Mouse (Mus musculus): ENCODE results near the gene Trim31.
"Not testable (repeated sequence)": the region's sequence is repeated elsewhere in the genome, so short reads cannot be mapped to it uniquely, and the experiment has no call there.

Gene Trim31

GRCm38 (mm10) chr17:36897552-36898205 is at the start of gene Trim31:
Trim31 (plus strand) TSS chr17:36898118.
- DNase-seq (ENCODE audit: low read depth), result no peak

GRCm38 (mm10) chr17:36848911-36849310 is 49.0 kb upstream of the Trim31 start:
- DNase-seq (ENCODE audit: low read depth), result no peak

DNA sequence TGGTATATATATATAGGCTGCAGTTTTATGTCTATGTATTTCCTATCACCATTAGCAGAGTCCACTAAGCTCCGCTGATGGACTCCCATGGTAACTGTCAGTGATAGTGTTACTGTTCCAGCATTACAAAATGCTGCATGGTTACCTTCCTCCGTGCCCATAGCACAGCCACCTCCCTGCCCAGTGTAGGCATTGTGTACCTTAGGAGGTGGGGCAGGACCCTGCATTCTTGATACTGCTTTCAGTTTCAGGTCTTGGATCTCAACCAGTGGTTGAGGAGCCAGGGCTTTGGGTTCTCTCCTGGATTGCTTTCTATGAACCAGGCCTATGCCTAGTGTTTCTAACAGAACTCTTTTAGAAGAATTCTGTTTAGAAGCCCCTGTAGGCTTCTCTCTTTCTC is 47.9 kb upstream of the Trim31 start:
- no peak for DNase-seq (ENCODE audit: low read depth)

- no peak for DNase-seq (ENCODE audit: low read depth)
Observed at GRCm38 (mm10) chr17:36851200-36851599, 46.7 kb upstream of the Trim31 start.

GRCm38 (mm10) chr17:36851627-36852026 is 46.3 kb upstream of the Trim31 start:
- no peak for DNase-seq (ENCODE audit: low read depth)

DNA sequence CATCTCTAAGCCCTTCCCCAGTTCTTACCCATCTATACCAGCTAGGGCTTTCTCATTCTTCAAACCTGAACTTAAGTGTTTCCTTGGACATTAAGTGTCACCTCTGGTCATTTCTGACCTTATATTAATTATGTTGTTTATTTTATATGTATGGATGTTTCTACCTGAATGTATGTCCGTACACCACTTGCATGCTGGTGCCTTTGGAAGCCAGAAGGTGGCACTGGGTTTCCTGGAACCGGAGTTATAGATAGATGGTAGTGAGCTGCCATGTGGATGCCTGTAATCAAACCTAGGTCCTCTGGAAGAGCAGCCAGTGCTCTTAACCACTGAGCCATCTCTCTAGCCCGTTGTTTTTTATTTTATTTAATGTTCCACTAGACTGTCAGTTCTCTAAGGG is 42.4 kb upstream of the Trim31 start:
- no peak for DNase-seq (ENCODE audit: low read depth)

DNA sequence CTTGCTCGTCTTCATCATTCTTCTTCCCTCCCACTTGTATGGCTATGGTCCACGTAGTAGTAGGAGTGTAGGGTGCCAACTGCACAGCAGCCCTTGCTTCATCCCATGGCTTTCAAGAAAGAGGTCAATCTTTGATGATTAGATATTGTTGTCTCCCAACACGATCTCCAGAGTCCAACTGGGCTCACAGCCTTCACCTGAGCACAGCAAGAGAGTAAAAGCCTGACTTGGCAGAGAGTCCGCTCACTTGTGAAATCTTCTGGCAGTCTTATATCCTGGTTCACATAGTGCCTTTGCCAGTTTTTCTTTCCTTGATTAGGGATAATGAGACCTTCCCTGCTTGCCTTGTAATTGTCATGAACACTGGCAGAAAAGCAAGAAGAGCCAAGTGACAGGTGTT is 41.7 kb upstream of the Trim31 start:
- DNase-seq (ENCODE audit: low read depth), result no peak

DNA sequence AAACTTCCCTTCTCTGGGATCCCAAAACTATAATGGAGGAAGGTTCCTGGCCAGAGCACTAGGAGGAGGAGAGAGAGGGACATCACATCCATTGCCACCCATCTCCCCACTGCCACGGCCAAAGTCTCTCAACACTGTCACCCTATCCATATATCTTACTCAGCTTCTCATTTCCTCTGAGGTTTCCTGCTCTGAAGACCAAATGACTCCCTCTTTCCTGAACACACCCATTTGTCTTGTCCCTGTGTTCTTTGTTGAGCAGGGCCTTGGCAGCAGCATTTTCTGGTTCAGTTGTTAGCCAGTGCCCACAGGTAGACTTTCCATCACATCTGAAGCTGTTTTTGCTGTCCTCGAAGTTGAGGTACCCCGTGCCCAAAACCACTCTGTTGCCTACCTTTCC is 39.7 kb upstream of the Trim31 start:
- no peak for DNase-seq (ENCODE audit: low read depth)

GRCm38 (mm10) chr17:36861680-36862079 is 36.2 kb upstream of the Trim31 start:
- DNase-seq (ENCODE audit: low read depth), result no peak

- DNase-seq (ENCODE audit: low read depth), result no peak
Observed at GRCm38 (mm10) chr17:36866719-36867527, 31.0 kb upstream of the Trim31 start, which contains the start of gene Trim15. Trim15 (minus strand) TSS chr17:36867210.

- no peak for DNase-seq (ENCODE audit: low read depth)
Observed at GRCm38 (mm10) chr17:36868836-36869235, 29.1 kb upstream of the Trim31 start.

DNA sequence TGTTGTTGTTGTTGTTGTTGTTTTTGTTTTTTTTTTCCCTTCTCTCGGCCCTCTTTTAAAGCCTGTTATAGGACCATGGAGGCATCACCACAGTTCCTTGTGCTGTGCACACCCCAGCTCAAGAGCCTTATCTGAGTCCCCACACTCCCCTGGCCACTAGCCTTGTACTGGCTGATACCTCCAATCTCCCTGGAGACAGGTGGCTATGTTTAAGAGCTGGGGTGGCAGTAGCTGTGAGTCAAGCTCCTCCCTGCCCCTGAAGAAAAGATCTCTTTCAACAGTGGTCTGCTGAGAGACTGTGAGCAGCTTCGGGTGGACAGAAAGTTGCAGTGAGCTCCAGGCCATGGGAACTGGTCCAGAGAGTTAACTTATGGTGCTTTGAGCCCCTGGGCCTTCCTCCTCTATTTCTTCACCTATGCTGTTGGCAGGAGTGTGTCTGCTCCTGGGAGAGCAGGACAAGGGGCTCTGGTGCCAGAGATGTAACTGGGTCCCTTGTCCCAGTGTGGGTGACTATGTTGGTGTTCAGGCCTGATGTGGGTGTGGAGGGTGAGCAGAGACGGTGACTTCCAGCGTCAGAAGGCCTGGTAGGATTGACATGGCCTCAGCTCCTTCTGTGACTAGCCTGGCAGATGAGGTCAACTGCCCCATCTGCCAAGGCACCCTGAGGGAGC is 28.5 kb upstream of the Trim31 start, which contains the start of gene Trim10:
Gene Trim10 (plus strand): TSS at position 291 of the 671 bp plus-strand sequence.
- peak; percentile 94 for DNase-seq (ENCODE audit: low read depth)

DNA sequence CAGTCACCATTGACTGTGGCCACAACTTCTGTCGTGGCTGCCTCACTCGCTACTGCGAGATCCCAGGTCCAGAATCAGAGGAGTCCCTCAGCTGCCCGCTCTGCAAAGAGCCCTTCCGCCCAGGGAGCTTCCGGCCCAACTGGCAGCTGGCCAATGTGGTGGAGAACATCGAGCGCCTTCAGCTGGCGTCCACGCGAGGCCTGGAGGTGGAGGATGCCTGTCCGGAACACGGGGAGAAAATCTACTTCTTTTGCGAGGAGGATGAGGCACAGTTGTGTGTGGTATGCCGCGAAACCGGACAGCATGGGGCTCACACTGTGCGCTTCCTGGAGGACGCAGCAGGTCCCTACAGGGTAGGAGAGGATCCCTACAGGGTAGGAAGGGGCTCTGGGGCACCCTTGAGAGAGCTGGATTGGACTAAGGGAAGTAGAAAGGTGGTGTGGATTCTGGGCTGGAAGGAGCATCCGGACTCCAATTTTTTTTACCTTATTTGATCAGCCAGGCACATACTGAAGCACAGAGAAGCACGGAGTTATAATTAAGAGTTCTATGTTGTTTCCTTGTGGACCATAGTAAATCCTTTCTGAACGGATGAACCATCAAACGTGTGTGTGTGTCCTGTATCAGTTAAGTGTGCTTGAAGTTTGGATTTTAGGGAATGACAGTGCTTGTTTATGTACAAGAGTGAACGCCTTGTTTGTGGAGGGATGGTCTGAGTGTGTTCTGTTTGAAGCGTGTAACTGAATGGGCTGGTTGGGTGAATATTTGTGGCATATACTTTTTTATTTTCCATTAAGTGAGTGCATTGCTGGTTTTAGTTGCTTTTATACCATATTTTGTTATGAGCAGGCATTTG is 27.7 kb upstream of the Trim31 start:
- no peak for DNase-seq (ENCODE audit: low read depth)

GRCm38 (mm10) chr17:36874636-36875035 is 23.3 kb upstream of the Trim31 start:
- no peak for DNase-seq (ENCODE audit: low read depth)

- no peak for DNase-seq (ENCODE audit: low read depth)
Observed at GRCm38 (mm10) chr17:36883350-36883749, 14.6 kb upstream of the Trim31 start.

DNA sequence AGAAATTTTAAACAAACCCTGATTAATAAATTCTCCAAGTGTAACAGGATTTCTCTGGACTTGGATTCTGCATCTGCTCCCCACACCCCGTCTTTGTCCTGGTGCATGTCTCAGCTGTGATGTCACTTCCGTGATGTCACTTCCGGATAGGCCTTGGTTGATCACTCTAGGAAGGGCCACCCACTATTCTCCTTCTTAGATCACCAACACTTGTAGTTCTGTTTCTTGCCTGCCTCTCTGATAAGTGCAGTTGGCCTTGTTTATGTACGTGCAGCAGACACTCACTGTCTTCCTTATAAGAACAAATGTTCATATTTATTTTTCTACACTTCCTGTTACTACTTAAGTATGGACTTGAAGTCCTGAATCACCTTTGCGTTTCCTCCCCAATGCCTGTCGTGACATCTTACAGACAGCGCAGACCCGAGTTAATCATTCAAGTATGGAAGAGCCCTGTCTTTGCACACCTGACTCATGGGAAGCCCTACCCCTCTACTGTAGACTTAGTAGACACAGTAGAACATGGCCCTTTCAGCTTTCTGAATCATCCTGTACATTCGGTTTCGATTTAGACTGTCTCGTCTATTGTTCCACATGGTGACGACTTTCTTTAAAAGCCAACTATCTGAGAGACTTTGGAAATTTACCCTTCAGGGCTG is 12.7 kb upstream of the Trim31 start:
- no peak for DNase-seq (ENCODE audit: low read depth)

- no peak for DNase-seq (ENCODE audit: low read depth)
Observed at GRCm38 (mm10) chr17:36890073-36890903, 7.6 kb upstream of the Trim31 start, which contains the start of gene Trim40. Trim40 (minus strand) TSS chr17:36890123.

GRCm38 (mm10) chr17:36891496-36891895 is 6.4 kb upstream of the Trim31 start:
- not testable (repeated sequence) for DNase-seq (ENCODE audit: low read depth)

DNA sequence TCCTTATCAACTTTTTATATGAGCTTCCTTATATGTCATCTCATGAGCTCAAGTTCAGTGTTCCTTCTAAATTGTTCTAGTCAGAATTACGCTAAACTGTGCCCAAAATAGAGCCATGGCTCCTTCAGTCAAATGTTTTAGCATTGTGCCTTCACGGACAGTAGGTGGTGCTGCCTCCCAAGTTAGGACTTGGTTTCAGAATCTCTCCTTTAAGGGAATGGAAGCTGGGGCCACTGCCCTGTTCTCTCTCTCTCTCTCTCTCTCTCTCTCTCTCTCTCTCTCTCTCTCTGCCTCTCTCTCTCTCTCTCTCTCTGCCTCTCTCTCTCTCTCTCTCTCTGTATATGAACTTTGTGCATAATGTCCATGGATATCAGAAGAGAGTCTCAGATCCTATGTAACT is 5.6 kb upstream of the Trim31 start:
- DNase-seq (ENCODE audit: low read depth), result no peak

DNA sequence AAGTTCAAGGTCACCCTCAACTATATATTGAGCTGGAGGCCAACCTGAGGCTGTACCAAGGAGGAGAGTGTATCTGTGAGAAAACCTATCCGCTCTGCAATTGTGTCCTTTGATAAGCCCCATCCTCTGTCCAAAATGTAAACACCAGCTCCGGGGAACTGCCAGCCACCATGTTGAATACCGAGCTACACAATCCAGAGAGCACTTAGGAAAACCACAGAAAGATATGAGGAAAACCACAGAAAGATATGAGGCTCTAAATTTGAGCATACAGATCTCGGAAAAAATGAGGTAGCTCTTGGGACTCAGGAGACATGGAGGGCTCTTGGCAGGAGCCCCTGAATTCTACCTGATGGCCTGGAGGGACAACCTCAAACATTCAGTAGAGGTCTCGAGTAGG is 4.5 kb upstream of the Trim31 start:
- no peak for DNase-seq (ENCODE audit: low read depth)

Data from c-Kit-positive CD71-positive TER-119-negative erythroid progenitor cells, embryonic 14.5 days (primary cell).